Mouse (Mus musculus) hindbrain, embryonic 16.5 days (tissue): ENCODE data around the gene Synj1. TPM values are rescaled to one million over a fixed set of nuclear protein-coding genes. Genes with fewer than 3 reads are reported as not detected.
A peak's percentile ranks its signal among the peaks of the same experiment; 100 is the strongest.

Source experiments
- ATAC-seq: fragments of 200-750 bp; cut with Nextera tagmentation; 2 replicates; pipeline ENCODE4 v1.8.0; 2017; ENCODE audit warnings: moderate TSS enrichment, moderate library complexity
- H3K27ac ChIP-seq: fragments of 300-500 bp; sonication (generic); 2 replicates; pipeline ENCODE4 v1.5.1; 2014; ENCODE audit warnings: low read depth, mild to moderate bottlenecking, control low read depth, low read length, moderate library complexity
- H3K27me3 ChIP-seq: fragments of 300-500 bp; sonication (generic); replicated peaks from 2 replicates; pipeline ENCODE4 v1.6.1; 2014; ENCODE audit warnings: low read length; ENCODE audit not compliant: control insufficient read depth, insufficient read depth
- H3K36me3 ChIP-seq: fragments of 300-500 bp; sonication (generic); 2 replicates; pipeline ENCODE4 v1.6.1; 2014; ENCODE audit warnings: mild to moderate bottlenecking, low read length, moderate library complexity, mixed read lengths; ENCODE audit not compliant: control insufficient read depth, insufficient read depth
- H3K4me1 ChIP-seq: fragments of 300-500 bp; sonication (generic); 2 replicates; pipeline ENCODE4 v1.6.1; 2014; ENCODE audit warnings: low read depth, low read length; ENCODE audit not compliant: control insufficient read depth, insufficient read depth
- H3K4me2 ChIP-seq: fragments of 300-500 bp; sonication (generic); 2 replicates; pipeline ENCODE4 v1.6.1; 2014; ENCODE audit warnings: mild to moderate bottlenecking, low read length, control low read depth, moderate library complexity
- H3K4me3 ChIP-seq: fragments of 300-500 bp; sonication (generic); 2 replicates; pipeline ENCODE4 v1.5.1; 2014; ENCODE audit warnings: mild to moderate bottlenecking, low read length, control low read depth, moderate library complexity
- H3K9ac ChIP-seq: fragments of 300-500 bp; sonication (generic); 2 replicates; pipeline ENCODE4 v1.6.1; 2014; ENCODE audit warnings: low read depth, mild to moderate bottlenecking, control low read depth, low read length, moderate library complexity
- H3K9me3 ChIP-seq: fragments of 300-500 bp; sonication (generic); 2 replicates; pipeline ENCODE4 v1.6.1; 2014; ENCODE audit warnings: mild to moderate bottlenecking, low read length, moderate library complexity; ENCODE audit not compliant: control insufficient read depth
- WGBS: fragments of 180-500 bp; shearing (Covaris S2); extraction: QIAGEN DNeasy Blood & Tissue Kit; methylation state at CpG from one replicate; pipeline ENCODE4 v1.1.7; 2014; 5-methylcytosine and 5-hydroxymethylcytosine counted together
- polyA plus RNA-seq: library from polyadenylated mRNA; unstranded; fragments of >200 nt; fragmentation: Nextera tagmentation; extraction: Ambion mirVana; gene quantifications from 2 replicates; pipeline ENCODE4 v1.2.1, GENCODE M21; 2015

The Synj1 gene
- polyA plus RNA-seq, 1 experiment from 2014 or later, result 48.6 TPM

- Histone ChIP-seq H3K4me1 (peaks cover 6% of the 10 kb centered on the region), H3K27ac (peak within 1 kb of the TSS; percentile 93), H3K4me2 (peak within 1 kb of the TSS; percentile 73), H3K27me3 (no peaks in the 10 kb centered on the region), H3K9me3 (no peaks in the 10 kb centered on the region), H3K9ac (peak within 1 kb of the TSS; percentile 85), H3K36me3 (peaks cover 12% of the 10 kb centered on the region), H3K4me3 (peak within 1 kb of the TSS; percentile 90)
- WGBS, result under 1% methylated on average over 56 of the region's 56 CpGs
- peak; percentile 98 for ATAC-seq
Observed at GRCm38 (mm10) chr16:90934687-90935328, 76.3 kb downstream of the Synj1 start, which contains the start of gene Cfap298. Gene Cfap298, minus strand, starts transcription at chr16:90935114.

GRCm38 (mm10) chr16:90934193-90934686 lies 76.9 kb downstream of the Synj1 start:
- Histone ChIP-seq H3K36me3 (peaks cover 12% of the 10 kb centered on the region), H3K4me3 (peak overlapping the region; percentile 90), H3K4me1 (peaks cover 6% of the 10 kb centered on the region), H3K9ac (peak overlapping the region; percentile 85), H3K27me3 (no peaks in the 10 kb centered on the region), H3K9me3 (no peaks in the 10 kb centered on the region), H3K4me2 (peak overlapping the region; percentile 73), H3K27ac (peak overlapping the region; percentile 93)
- 1% methylated on average over 38 of the region's 38 CpGs for WGBS
- ATAC-seq, result peak; percentile 85

GRCm38 (mm10) chr16:90933534-90934176 lies 77.5 kb downstream of the Synj1 start:
- H3K4me1 ChIP-seq, result peaks cover 6% of the 10 kb centered on the region
- H3K27me3 ChIP-seq, result no peaks in the 10 kb centered on the region
- H3K4me3 ChIP-seq, result peak overlapping the region; percentile 90
- peak overlapping the region; percentile 85 for H3K9ac ChIP-seq
- no peaks in the 10 kb centered on the region for H3K9me3 ChIP-seq
- peaks cover 10% of the 10 kb centered on the region for H3K36me3 ChIP-seq
- 36% methylated on average over 13 of the region's 13 CpGs for WGBS
- peak overlapping the region; percentile 93 for H3K27ac ChIP-seq
- peak overlapping the region; percentile 73 for H3K4me2 ChIP-seq
- ATAC-seq, result no peak

GRCm38 (mm10) chr16:90927446-90927845 lies 83.7 kb downstream of the Synj1 start:
- H3K9ac ChIP-seq, result no peak overlapping the region
- no peak overlapping the region for H3K4me3 ChIP-seq
- no peaks in the 10 kb centered on the region; the same call in 1 of the 2 replicates for H3K36me3 ChIP-seq
- no peak overlapping the region for H3K4me2 ChIP-seq
- 84% methylated on average over 4 of the region's 4 CpGs for WGBS
- ATAC-seq, result no peak
- H3K27ac ChIP-seq, result no peak overlapping the region
- H3K27me3 ChIP-seq, result no peaks in the 10 kb centered on the region
- no peaks in the 10 kb centered on the region for H3K9me3 ChIP-seq
- H3K4me1 ChIP-seq, result no peaks in the 10 kb centered on the region

- Histone ChIP-seq H3K27me3 (no peaks in the 10 kb centered on the region), H3K4me2 (no peak overlapping the region), H3K36me3 (no peaks in the 10 kb centered on the region; the same call in 1 of the 2 replicates), H3K9me3 (no peaks in the 10 kb centered on the region), H3K27ac (no peak overlapping the region), H3K9ac (no peak overlapping the region), H3K4me3 (no peak overlapping the region), H3K4me1 (no peaks in the 10 kb centered on the region)
- WGBS, result 22% methylated on average over 5 of the region's 5 CpGs
- ATAC-seq, result peak; percentile 60
Observed at GRCm38 (mm10) chr16:90925461-90925860, 85.6 kb downstream of the Synj1 start.

- Histone ChIP-seq H3K4me1 (no peaks in the 10 kb centered on the region), H3K27me3 (no peaks in the 10 kb centered on the region), H3K9me3 (no peaks in the 10 kb centered on the region), H3K36me3 (no peaks in the 10 kb centered on the region; the same call in 1 of the 2 replicates), H3K4me3 (no peak overlapping the region), H3K27ac (no peak overlapping the region), H3K9ac (no peak overlapping the region), H3K4me2 (no peak overlapping the region)
- 89% methylated on average over 13 of the region's 13 CpGs for WGBS
- ATAC-seq, result 0 out of 2 replicates have a peak, but pooled peaks have one; percentile 41
Observed at GRCm38 (mm10) chr16:90924606-90925370, 86.3 kb downstream of the Synj1 start.

GRCm38 (mm10) chr16:90921471-90922159 lies 89.5 kb downstream of the Synj1 start:
- ATAC-seq, result peak; percentile 41; the same call in 1 of the 2 replicates
- Histone ChIP-seq H3K4me1 (no peaks in the 10 kb centered on the region), H3K27me3 (no peaks in the 10 kb centered on the region), H3K9ac (no peak overlapping the region), H3K4me2 (no peak overlapping the region), H3K27ac (no peak overlapping the region), H3K4me3 (no peak overlapping the region), H3K36me3 (no peaks in the 10 kb centered on the region), H3K9me3 (no peaks in the 10 kb centered on the region)
- WGBS, result 52% methylated on average over 10 of the region's 10 CpGs

- Histone ChIP-seq H3K4me3 (no peak overlapping the region), H3K27ac (no peak overlapping the region), H3K27me3 (no peaks in the 10 kb centered on the region), H3K9me3 (no peaks in the 10 kb centered on the region), H3K9ac (no peak overlapping the region), H3K4me2 (no peak overlapping the region), H3K36me3 (no peaks in the 10 kb centered on the region), H3K4me1 (no peaks in the 10 kb centered on the region)
- no peak for ATAC-seq
- 77% methylated on average over 8 of the region's 8 CpGs for WGBS
Observed at GRCm38 (mm10) chr16:90917156-90917555, 94.0 kb downstream of the Synj1 start.
